Mouse (Mus musculus): Measurements from ENCODE around the gene Tulp1.
"Not testable (repeated sequence)": the region's sequence is repeated elsewhere in the genome, so short reads cannot be mapped to it uniquely, and the experiment has no call there.

Tulp1 gene

GRCm38 (mm10) chr17:28365122-28365521 lies at the start of gene Tulp1:
Gene Tulp1 (minus strand): TSS chr17:28365222.
- no peak for DNase-seq

GRCm38 (mm10) chr17:28411381-28411960 lies 46.4 kb upstream of the Tulp1 start:
- DNase-seq = no peak

GRCm38 (mm10) chr17:28410731-28411130 lies 45.7 kb upstream of the Tulp1 start:
- no peak for DNase-seq

- DNase-seq = no peak
These were observed 43.4 kb upstream of the Tulp1 start for GRCm38 (mm10) chr17:28408251-28408918.

GRCm38 (mm10) chr17:28407418-28408250 lies 42.6 kb upstream of the Tulp1 start:
- DNase-seq = peak; percentile 87 to 89

GRCm38 (mm10) chr17:28406471-28406870 lies 41.4 kb upstream of the Tulp1 start:
- DNase-seq = no peak

- DNase-seq = not testable (repeated sequence)
These were observed 39.7 kb upstream of the Tulp1 start for GRCm38 (mm10) chr17:28404745-28405144.

GRCm38 (mm10) chr17:28404301-28404700 lies 39.3 kb upstream of the Tulp1 start:
- DNase-seq = no peak

GRCm38 (mm10) chr17:28394994-28395393 lies 30.0 kb upstream of the Tulp1 start:
- no peak for DNase-seq

- no peak for DNase-seq
These were observed 29.2 kb upstream of the Tulp1 start for GRCm38 (mm10) chr17:28394051-28394765.

GRCm38 (mm10) chr17:28391568-28392432 lies 26.8 kb upstream of the Tulp1 start:
- peak; percentile 34 to 59 for DNase-seq

GRCm38 (mm10) chr17:28388534-28388933 lies 23.5 kb upstream of the Tulp1 start:
- no peak for DNase-seq

- DNase-seq = peak; percentile 92 to 93
These were observed 21.3 kb upstream of the Tulp1 start for GRCm38 (mm10) chr17:28386150-28386905.

- peak; percentile 53 to 68 for DNase-seq
These were observed 19.3 kb upstream of the Tulp1 start for GRCm38 (mm10) chr17:28384298-28384697.

- no peak for DNase-seq
These were observed 15.2 kb upstream of the Tulp1 start for GRCm38 (mm10) chr17:28380255-28380654.

- no peak for DNase-seq
These were observed 10.6 kb upstream of the Tulp1 start for GRCm38 (mm10) chr17:28375592-28376061.

- no peak for DNase-seq
These were observed 9.5 kb upstream of the Tulp1 start for GRCm38 (mm10) chr17:28374494-28374893.

GRCm38 (mm10) chr17:28373821-28374220 lies 8.8 kb upstream of the Tulp1 start:
- peak; percentile 69 to 72 for DNase-seq

- DNase-seq = no peak
These were observed 6.9 kb upstream of the Tulp1 start for GRCm38 (mm10) chr17:28371941-28372340.

GRCm38 (mm10) chr17:28371286-28371685 lies 6.3 kb upstream of the Tulp1 start:
- DNase-seq = no peak

GRCm38 (mm10) chr17:28369056-28369455 lies 4.0 kb upstream of the Tulp1 start:
- DNase-seq = no peak

Measured in kidney, postnatal 4 days (tissue).